Mouse (Mus musculus) liver, adult 2 months (tissue): ENCODE results near the gene Ormdl1.

Experiments used
- CTCF ChIP-seq: fragments of 200-500 bp; IDR thresholded peaks from 2 replicates; pipeline ENCODE4 v1.5.1; 2011; ENCODE audit warnings: low read depth, low read length, control low read depth
- POLR2A ChIP-seq: fragments of 200-500 bp; IDR thresholded peaks from 2 replicates; pipeline ENCODE4 v1.6.1; 2011; ENCODE audit warnings: low read length, control low read depth; ENCODE audit not compliant: insufficient read depth; ENCODE audit errors: extremely low read depth

DNA sequence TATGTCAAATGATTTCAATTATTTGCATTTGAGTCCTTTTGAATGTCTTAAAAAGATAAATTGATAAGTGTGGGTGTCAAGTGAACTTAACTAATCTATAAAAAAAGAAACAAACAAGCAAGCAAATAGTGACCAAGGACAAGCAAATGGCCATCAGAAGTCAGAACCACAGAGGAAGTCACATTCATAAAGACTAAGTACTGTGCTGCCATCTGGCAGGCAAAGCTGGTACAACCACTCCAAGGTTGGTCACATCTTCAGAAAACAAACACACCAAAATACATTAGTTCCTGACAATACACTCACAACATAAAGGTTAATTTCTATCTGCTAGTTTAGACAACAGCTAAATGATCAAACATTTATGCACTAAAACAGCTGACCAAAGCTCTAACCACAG, 24.2 kb upstream of the Ormdl1 start:
- no peak for TF ChIP-seq CTCF
- no peak for TF ChIP-seq POLR2A
